Mouse (Mus musculus) C2C12 (cell line): ENCODE measurements around the gene Gm438. TPM values are rescaled to one million over a fixed set of nuclear protein-coding genes. Genes with fewer than 3 reads are reported as not detected.

Experiments used
- H3K27me3 ChIP-seq: one replicate; pipeline ENCODE4 v1.6.1; 2011; ENCODE audit not compliant: control insufficient read depth, insufficient read depth, insufficient read length
- H3K36me3 ChIP-seq: one replicate; pipeline ENCODE4 v1.6.1; 2011; ENCODE audit not compliant: control insufficient read depth, insufficient read depth
- H3K4me3 ChIP-seq: one replicate; pipeline ENCODE4 v1.5.1; 2011; ENCODE audit warnings: mild to moderate bottlenecking, control low read depth; ENCODE audit not compliant: poor library complexity, insufficient read depth, severe bottlenecking
- H3K79me2 ChIP-seq: one replicate; pipeline ENCODE4 v1.6.1; 2011; ENCODE audit not compliant: control insufficient read depth, insufficient read depth
- H3K79me3 ChIP-seq: one replicate; pipeline ENCODE4 v1.6.1; 2011; ENCODE audit warnings: low read depth, control low read depth
- H3ac ChIP-seq: one replicate; pipeline ENCODE3; 2011; ENCODE audit warnings: low read depth; ENCODE audit not compliant: control insufficient read depth, insufficient read length
- CEBPB ChIP-seq: IDR thresholded peaks from one replicate; pipeline ENCODE4 v1.6.1; 2011; ENCODE audit warnings: low read depth, mild to moderate bottlenecking, control low read depth, moderate library complexity
- CTCF ChIP-seq: IDR thresholded peaks from one replicate; pipeline ENCODE4 v1.5.1; 2011; ENCODE audit not compliant: control insufficient read depth, insufficient read depth, insufficient read length
- FOSL1 ChIP-seq: IDR thresholded peaks from one replicate; pipeline ENCODE4 v1.8.0; 2011; ENCODE audit warnings: mild to moderate bottlenecking, low read length; ENCODE audit not compliant: poor library complexity, insufficient read depth, severe bottlenecking
- MAX ChIP-seq: IDR thresholded peaks from one replicate; pipeline ENCODE4 v1.6.1; 2011; ENCODE audit warnings: mild to moderate bottlenecking, control low read depth
- MYOD1 ChIP-seq: IDR thresholded peaks from one replicate; pipeline ENCODE4 v1.6.1; 2011; ENCODE audit warnings: low read depth; ENCODE audit not compliant: control insufficient read depth, insufficient read length
- MYOG ChIP-seq: IDR thresholded peaks from one replicate; pipeline ENCODE4 v1.6.1; 2011; ENCODE audit not compliant: control insufficient read depth, insufficient read length; ENCODE audit errors: extremely low read depth
- USF1 ChIP-seq: IDR thresholded peaks from one replicate; pipeline ENCODE4 v1.6.1; 2011; ENCODE audit warnings: low read depth, mild to moderate bottlenecking, control low read depth, moderate library complexity
- polyA plus RNA-seq: library from polyadenylated mRNA; unstranded; fragments of >200 nt; fragmentation: generic; extraction: Trizol; gene quantifications from one replicate; pipeline ENCODE4 v1.2.1, GENCODE M21; 2012; ENCODE audit warnings: missing spikeins

Gene Gm438
- polyA plus RNA-seq, 1 experiment, result not detected

DNA sequence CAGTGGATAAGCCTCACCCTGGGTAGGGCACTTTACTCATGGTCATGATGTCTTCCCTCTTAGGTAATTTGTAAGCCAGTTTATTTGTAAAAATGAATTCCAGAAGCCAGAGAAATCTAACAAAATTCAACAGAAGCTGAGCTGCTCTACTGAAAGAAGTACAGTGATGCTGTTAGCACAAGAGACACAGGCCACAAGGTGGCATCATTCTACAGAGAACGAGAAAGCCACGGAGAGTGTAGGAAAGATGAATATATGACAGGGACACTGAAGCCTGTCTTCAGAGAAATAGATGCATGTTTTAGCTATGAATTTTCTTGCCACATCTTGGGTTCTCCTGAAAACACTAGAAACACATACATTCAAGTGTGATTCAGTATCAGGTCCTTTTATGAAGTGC lies 20.7 kb downstream of the Gm438 start:
- no peak overlapping the region for H3K4me3 ChIP-seq
- H3K27me3 ChIP-seq, result no peaks in the 10 kb centered on the region
- TF ChIP-seq MAX (no peak), MYOG (no peak)

DNA sequence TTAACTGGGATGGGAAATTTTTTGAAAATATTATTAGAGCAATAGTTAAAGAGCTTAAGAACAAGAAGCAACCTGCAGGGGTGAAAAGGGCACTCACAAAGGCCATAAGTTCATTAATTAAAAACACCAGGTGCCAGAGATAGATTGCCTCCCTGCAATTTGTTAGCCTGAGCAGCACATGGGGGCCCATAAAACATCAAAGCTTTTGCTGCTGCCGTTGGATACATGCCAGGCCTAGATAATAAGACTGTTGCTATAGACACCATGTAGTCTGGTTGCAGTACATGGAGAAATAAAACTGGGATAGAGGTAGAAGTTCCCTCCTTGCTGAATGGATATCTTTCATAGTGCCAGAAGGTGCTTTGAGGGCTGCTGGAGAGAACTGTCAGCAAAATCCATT lies 37.2 kb downstream of the Gm438 start:
- no peak for TF ChIP-seq CEBPB
- no peak for TF ChIP-seq FOSL1
- TF ChIP-seq MYOD1, result no peak
- TF ChIP-seq CTCF, result no peak
- TF ChIP-seq MYOG, result no peak
- no peak for TF ChIP-seq MAX
- no peak for TF ChIP-seq USF1
- Histone ChIP-seq H3ac (no peak overlapping the region), H3K4me3 (no peak overlapping the region), H3K79me2 (no peaks in the 10 kb centered on the region), H3K36me3 (no peaks in the 10 kb centered on the region), H3K79me3 (no peaks in the 10 kb centered on the region), H3K27me3 (no peaks in the 10 kb centered on the region)

More for the DNA sequence above, 20.7 kb downstream of the Gm438 start:
- Histone ChIP-seq H3K36me3 (no peaks in the 10 kb centered on the region), H3ac (no peak overlapping the region), H3K79me2 (no peaks in the 10 kb centered on the region), H3K79me3 (no peaks in the 10 kb centered on the region)

Other genes starting within 250 kb of the Gm438 start
- gene Gm13124, start 221.4 kb downstream of the Gm438 start, polyA plus RNA-seq, result not detected
- not detected for gene Aadacl4, start 172.9 kb downstream of the Gm438 start, polyA plus RNA-seq
- gene Gm436, start 100.2 kb downstream of the Gm438 start, polyA plus RNA-seq, result not detected
- gene Gm13178, start 65.2 kb downstream of the Gm438 start, polyA plus RNA-seq, result not detected
- gene Dhrs3, start 106.2 kb upstream of the Gm438 start, polyA plus RNA-seq, result 5.0 TPM